Mouse (Mus musculus): ENCODE measurements at regions not wholly inside any gene's neighbourhood (a gene's known extent, or its start where the extent isn't known, plus 50 kb on each side); places are given as distances from the start of the nearest gene placed in this dataset.

- no peak for TF ChIP-seq CTCF (IDR thresholded peaks at IDR 0.05; ENCODE audit: low read depth)
- TF ChIP-seq EP300 (IDR thresholded peaks at IDR 0.05; ENCODE audit: low read depth): no peak
Observed at GRCm38 (mm10) chr3:117994110-117994509, 125.4 kb upstream of the Snx7 start.
